Mouse (Mus musculus) thymus, adult 2 months (tissue): ENCODE data around the gene Pvalb.

Source experiments
- CTCF ChIP-seq: fragments of 200-500 bp; IDR thresholded peaks from 2 replicates; pipeline ENCODE4 v1.5.1; 2012; ENCODE audit warnings: mild to moderate bottlenecking, control low read depth, low read length, moderate library complexity, borderline replicate concordance; ENCODE audit not compliant: control insufficient read depth, poor library complexity, insufficient read depth; ENCODE audit errors: extremely low read depth
- POLR2A ChIP-seq: fragments of 200-500 bp; IDR thresholded peaks from 2 replicates; pipeline ENCODE4 v1.6.1; 2012; ENCODE audit warnings: mild to moderate bottlenecking, low read length, control low read depth, moderate library complexity; ENCODE audit not compliant: control insufficient read depth, poor library complexity, insufficient read depth; ENCODE audit errors: extremely low read depth

DNA sequence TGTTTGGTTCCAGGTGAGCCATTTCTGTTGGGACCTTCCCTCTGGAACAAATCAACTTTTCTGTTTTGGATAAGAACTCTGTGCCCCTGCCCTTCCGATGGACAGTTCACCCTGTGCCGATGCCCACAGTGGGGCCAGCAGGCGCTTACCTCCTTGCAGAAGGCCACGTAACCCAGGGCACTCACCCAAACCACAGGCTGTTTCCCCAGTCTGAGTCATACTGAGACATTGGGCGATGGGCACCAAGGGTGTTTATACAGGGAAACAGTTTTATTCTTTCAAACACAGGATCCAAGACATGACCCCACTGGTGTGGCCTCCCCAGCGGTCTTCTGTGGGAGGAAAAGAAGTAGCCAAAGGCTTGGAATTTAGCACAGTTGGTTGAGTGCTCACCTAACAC is 50.8 kb downstream of the Pvalb start:
- no peak for TF ChIP-seq POLR2A
- no peak for TF ChIP-seq CTCF
